Mouse (Mus musculus): ENCODE data around the gene Ndufaf8. TPM values are rescaled to one million over a fixed set of nuclear protein-coding genes. Genes with fewer than 3 reads are reported as not detected.

Ndufaf8 gene
- 2.2 TPM for polyA plus RNA-seq (2014; fragmentation: Illumina TruSeq; extraction: RNeasy Lipid Tissue Mini Kit (QIAGEN cat#74804); ENCODE audit: low read depth, low replicate concordance)

DNA sequence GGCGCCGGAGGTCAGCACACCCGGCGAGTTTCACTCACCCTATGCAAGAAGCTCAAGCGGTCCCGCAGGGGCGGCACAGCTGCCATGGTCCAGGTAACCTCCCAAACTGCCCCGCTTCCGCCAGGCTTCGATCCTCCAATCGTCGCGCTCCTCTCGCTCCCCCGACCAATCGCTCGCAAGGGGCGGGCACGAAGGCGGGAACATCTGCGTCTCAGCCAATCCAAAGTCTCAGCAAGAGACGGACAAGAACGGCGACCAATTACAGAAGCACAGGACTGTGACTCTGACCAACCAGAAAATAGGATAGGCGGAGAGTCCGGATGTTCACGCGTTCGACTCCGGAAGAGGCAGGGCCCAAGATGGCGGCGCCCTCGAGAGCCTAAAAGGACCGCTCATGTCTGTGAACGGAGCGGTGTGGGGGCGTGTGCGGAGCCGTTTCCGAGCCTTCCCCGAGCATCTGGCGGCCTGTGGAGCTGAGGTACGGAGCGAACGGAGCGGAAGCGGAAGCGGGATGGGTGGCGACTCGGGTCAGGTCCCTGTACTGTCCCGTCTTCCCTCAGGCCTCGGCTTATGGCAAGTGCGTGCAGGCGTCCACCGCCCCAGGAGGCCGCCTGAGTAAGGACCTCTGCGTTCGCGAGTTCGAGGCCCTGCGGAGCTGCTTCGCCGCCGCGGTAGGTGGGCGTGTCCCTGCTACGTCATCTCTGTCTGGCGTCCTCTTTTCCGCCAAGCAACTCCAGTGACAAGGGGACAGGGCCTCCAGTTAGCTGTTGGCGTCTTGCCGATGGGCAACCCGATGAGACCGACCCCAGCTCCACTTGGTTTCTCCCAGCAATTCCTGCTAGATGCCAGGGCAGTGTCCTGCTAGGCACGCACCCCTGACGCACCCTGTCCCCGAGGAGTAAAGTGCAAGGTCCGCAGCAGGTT lies at the start of gene Ndufaf8, which contains the start of gene Tepsin:
Gene Ndufaf8 (plus strand): TSS at position 341 of the 924 bp plus-strand sequence.
Gene Tepsin (minus strand): TSS at position 144 of the 924 bp plus-strand sequence.

GRCm38 (mm10) chr11:120086702-120087152 lies 12.0 kb upstream of the Ndufaf8 start, which contains the start of gene Cep131:
Cep131 (minus strand) TSS chr11:120086827.

Other genes with a start within 250 kb of the Ndufaf8 start
- gene Chmp6, start 185.5 kb upstream of the Ndufaf8 start, polyA plus RNA-seq (2014; fragmentation: Illumina TruSeq; extraction: RNeasy Lipid Tissue Mini Kit (QIAGEN cat#74804); ENCODE audit: low read depth, low replicate concordance): 1.8 TPM
- gene Baiap2, start 156.2 kb upstream of the Ndufaf8 start, polyA plus RNA-seq (2014; fragmentation: Illumina TruSeq; extraction: RNeasy Lipid Tissue Mini Kit (QIAGEN cat#74804); ENCODE audit: low read depth, low replicate concordance): 2.2 TPM
- 0.25 TPM for gene Aatk, start 51.8 kb upstream of the Ndufaf8 start, polyA plus RNA-seq (2014; fragmentation: Illumina TruSeq; extraction: RNeasy Lipid Tissue Mini Kit (QIAGEN cat#74804); ENCODE audit: low read depth, low replicate concordance)
- not detected for gene Cep131, start 12.1 kb upstream of the Ndufaf8 start, polyA plus RNA-seq (2014; fragmentation: Illumina TruSeq; extraction: RNeasy Lipid Tissue Mini Kit (QIAGEN cat#74804); ENCODE audit: low read depth, low replicate concordance)
- gene Tepsin, start 197 bp upstream of the Ndufaf8 start, polyA plus RNA-seq (2014; fragmentation: Illumina TruSeq; extraction: RNeasy Lipid Tissue Mini Kit (QIAGEN cat#74804); ENCODE audit: low read depth, low replicate concordance): 2.3 TPM
- gene Slc38a10, start 52.4 kb downstream of the Ndufaf8 start, polyA plus RNA-seq (2014; fragmentation: Illumina TruSeq; extraction: RNeasy Lipid Tissue Mini Kit (QIAGEN cat#74804); ENCODE audit: low read depth, low replicate concordance): 2.1 TPM
- 2.0 TPM for gene Bahcc1, start 134.0 kb downstream of the Ndufaf8 start, polyA plus RNA-seq (2014; fragmentation: Illumina TruSeq; extraction: RNeasy Lipid Tissue Mini Kit (QIAGEN cat#74804); ENCODE audit: low read depth, low replicate concordance)
- 1,187 TPM for gene Actg1, start 249.6 kb downstream of the Ndufaf8 start, polyA plus RNA-seq (2014; fragmentation: Illumina TruSeq; extraction: RNeasy Lipid Tissue Mini Kit (QIAGEN cat#74804); ENCODE audit: low read depth, low replicate concordance)